Mouse (Mus musculus): ENCODE measurements around the gene Rgs16. TPM values are rescaled to one million over a fixed set of nuclear protein-coding genes. Genes with fewer than 3 reads are reported as not detected.
A peak's percentile ranks its signal among the peaks of the same experiment; 100 is the strongest.

The Rgs16 gene
- polyA plus RNA-seq, 1 experiment from 2014 or later: 3.7 TPM

DNA sequence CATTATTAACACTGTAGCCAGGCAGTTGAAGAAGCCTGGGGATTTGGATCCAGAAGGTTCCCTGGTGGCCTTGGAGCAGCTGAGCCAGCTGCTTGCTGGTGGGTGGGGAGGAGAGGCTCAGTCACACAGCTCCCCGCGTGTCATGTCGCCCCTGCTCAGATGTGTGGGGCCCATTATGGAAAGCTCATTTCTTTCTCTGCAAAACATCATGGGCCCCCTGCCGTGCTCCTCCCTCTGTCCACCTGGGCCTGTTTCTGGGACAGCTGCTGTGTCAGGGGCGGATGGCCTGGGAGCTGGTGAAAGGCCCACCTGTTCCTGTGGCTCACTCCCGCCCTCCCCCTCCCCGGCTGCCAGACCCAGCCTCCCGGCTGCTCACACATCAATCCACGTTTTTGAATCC is 7.0 kb upstream of the Rgs16 start:
- H3K4me3 ChIP-seq (ENCODE audit: low read depth, low read length): no peak overlapping the region
- WGBS (ENCODE audit: insufficient replicate concordance): 62% methylated on average over 9 of the region's 9 CpGs
- no peaks in the 10 kb centered on the region for H3K9me3 ChIP-seq (replicated peaks; ENCODE audit: control insufficient read depth, low read length)

DNA sequence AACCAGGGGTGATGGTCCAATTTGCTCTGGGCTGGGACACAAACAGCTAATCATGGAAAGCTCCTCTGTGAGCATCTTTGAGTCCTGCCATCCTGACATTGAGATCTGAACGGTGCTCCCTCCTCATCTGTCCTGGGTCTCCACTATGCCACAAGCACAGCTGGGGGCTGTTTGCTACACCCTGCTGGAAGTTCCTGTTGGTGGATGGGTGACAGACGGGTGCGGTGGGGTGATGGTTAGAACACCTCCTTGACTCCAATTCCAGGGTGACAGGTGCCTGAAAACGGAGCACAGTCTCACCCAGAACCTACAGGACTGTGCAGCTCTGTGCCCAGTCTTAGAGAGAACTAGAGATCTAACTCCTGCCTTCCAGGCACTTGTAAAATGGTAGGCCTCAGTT is 5.3 kb upstream of the Rgs16 start:
- Histone ChIP-seq H3K27ac (ENCODE audit: low read length) (no peak overlapping the region), H3K27me3 (ENCODE audit: control insufficient read depth, insufficient read depth, low read depth, low read length) (peaks cover 15% of the 10 kb centered on the region), H3K4me1 (ENCODE audit: control insufficient read depth, low read depth, low read length) (no peaks in the 10 kb centered on the region), H3K36me3 (ENCODE audit: control insufficient read depth, insufficient read depth) (no peaks in the 10 kb centered on the region), H3K4me2 (ENCODE audit: low read depth, low read length) (no peak overlapping the region), H3K9ac (ENCODE audit: low read depth, low read length) (no peak overlapping the region), H3K4me3 (ENCODE audit: low read depth, low read length) (no peak overlapping the region), H3K9me3 (replicated peaks; ENCODE audit: control insufficient read depth, low read length) (no peaks in the 10 kb centered on the region)
- no peak for ATAC-seq (ENCODE audit: low read depth)
- 57% methylated on average over 4 of the region's 4 CpGs for WGBS (ENCODE audit: insufficient replicate concordance)

More for the DNA sequence above, 7.0 kb upstream of the Rgs16 start:
- ATAC-seq (ENCODE audit: low read depth): no peak
- Histone ChIP-seq H3K27me3 (ENCODE audit: control insufficient read depth, insufficient read depth, low read depth, low read length) (no peaks in the 10 kb centered on the region), H3K27ac (ENCODE audit: low read length) (no peak overlapping the region), H3K36me3 (ENCODE audit: control insufficient read depth, insufficient read depth) (no peaks in the 10 kb centered on the region), H3K4me2 (ENCODE audit: low read depth, low read length) (no peak overlapping the region), H3K9ac (ENCODE audit: low read depth, low read length) (no peak overlapping the region), H3K4me1 (ENCODE audit: control insufficient read depth, low read depth, low read length) (no peaks in the 10 kb centered on the region)

DNA sequence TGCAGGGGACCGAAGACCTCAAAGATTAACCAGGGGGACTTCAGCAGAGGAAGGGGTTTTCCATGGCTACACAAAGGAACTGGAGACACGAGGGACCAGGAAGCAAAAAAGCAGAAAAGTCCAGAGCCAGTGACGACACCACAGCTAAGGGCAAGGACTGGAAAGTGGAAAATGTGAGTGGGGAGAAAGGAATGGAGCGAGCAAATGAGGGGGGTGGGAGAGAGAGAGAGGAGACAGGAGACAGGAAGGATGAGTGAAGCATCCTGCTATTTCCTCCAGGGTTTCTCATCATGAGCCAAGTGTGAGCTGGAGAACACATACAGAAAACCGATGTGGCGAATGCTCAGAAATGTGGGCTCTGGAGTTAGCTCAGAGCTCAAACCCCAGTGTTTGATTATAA is 4.1 kb upstream of the Rgs16 start:
- ATAC-seq (ENCODE audit: low read depth): no peak
- H3K9ac ChIP-seq (ENCODE audit: low read depth, low read length): no peak overlapping the region
- no peaks in the 10 kb centered on the region for H3K36me3 ChIP-seq (ENCODE audit: control insufficient read depth, insufficient read depth)
- H3K9me3 ChIP-seq (replicated peaks; ENCODE audit: control insufficient read depth, low read length): no peaks in the 10 kb centered on the region
- no peak overlapping the region for H3K4me3 ChIP-seq (ENCODE audit: low read depth, low read length)
- H3K4me1 ChIP-seq (ENCODE audit: control insufficient read depth, low read depth, low read length): no peaks in the 10 kb centered on the region
- H3K27me3 ChIP-seq (ENCODE audit: control insufficient read depth, insufficient read depth, low read depth, low read length): peaks cover 27% of the 10 kb centered on the region
- 46% methylated on average over 6 of the region's 6 CpGs for WGBS (ENCODE audit: insufficient replicate concordance)
- H3K4me2 ChIP-seq (ENCODE audit: low read depth, low read length): no peak overlapping the region
- no peak overlapping the region for H3K27ac ChIP-seq (ENCODE audit: low read length)

DNA sequence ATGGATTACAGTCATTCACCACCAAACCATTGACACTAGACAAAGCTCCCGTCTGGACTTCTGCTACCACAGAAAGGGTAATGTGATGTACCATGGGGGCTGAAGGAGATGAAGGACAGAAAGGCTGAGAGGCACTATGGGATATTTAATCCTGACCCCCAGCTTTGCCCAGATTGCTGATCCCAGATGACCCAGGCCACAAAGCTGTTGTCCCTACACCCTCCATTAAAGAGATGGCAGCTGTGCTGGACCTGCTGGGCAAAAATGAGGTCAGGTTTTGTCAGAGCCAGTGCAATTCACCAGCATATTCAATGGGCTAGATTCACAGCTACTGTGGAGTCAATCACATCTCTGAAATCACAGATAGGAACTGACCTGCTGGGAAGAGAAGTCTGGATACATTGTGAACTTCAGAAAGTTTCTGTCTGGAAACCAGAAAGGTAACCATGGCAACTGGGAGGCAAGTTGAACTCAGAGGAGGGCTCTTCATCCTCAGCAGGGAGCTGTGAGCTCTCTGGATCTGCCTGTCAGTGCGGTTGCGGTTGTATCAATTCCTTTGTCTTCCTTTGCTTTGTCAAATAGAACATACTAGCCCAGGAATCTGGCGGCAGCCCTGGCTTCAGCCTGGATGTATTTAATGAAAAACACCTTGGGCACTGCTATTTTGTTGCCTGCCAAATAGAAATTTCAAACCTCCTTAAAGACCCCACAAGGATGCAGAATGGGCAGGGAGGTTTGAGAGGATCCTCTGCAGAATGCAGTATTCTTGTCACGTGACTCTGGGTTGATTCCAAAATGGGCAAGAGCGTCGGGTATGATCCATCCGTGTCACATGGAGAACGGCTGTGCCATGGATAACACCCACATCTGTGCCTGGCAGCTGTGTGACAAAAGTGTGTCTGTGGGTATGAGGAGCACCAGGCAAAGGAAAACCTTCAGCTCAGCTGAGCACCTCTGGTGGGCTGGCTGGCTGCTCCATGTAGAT is 2.8 kb upstream of the Rgs16 start:
- ATAC-seq (ENCODE audit: low read depth): no peak
- no peak overlapping the region for H3K4me3 ChIP-seq (ENCODE audit: low read depth, low read length)
- no peak overlapping the region for H3K27ac ChIP-seq (ENCODE audit: low read length)
- H3K36me3 ChIP-seq (ENCODE audit: control insufficient read depth, insufficient read depth): no peaks in the 10 kb centered on the region
- no peak overlapping the region for H3K9ac ChIP-seq (ENCODE audit: low read depth, low read length)
- 50% methylated on average over 9 of the region's 9 CpGs for WGBS (ENCODE audit: insufficient replicate concordance)
- H3K9me3 ChIP-seq (replicated peaks; ENCODE audit: control insufficient read depth, low read length): no peaks in the 10 kb centered on the region
- H3K4me2 ChIP-seq (ENCODE audit: low read depth, low read length): no peak overlapping the region
- H3K27me3 ChIP-seq (ENCODE audit: control insufficient read depth, insufficient read depth, low read depth, low read length): peaks cover 36% of the 10 kb centered on the region
- no peaks in the 10 kb centered on the region for H3K4me1 ChIP-seq (ENCODE audit: control insufficient read depth, low read depth, low read length)

DNA sequence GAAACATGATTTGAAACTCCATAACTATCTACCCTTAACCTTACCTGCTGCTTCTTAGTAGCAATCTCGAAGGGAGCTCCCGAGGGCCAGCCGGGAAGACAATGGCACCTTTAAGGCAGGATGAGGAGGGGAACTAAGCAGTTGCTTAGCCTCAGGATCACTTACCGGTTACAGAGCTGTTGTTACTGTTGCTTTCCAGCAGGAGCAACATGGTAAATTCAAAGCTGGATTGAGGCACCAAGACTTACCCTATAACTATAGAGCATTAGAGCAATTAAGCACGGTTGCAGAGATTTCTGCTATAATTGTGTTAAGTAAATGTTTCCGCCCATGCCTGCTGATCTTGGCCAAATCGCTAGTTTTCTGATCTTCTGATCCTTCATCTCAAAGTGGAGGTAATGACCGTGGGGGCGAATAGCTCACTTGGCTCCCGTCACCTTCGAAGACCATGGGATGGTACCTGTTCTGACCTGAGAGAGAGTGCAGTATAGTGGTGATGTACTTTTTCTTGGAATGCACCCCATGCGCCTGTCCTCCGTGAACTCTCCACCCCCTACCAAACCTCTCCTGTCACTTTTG is 623 bp upstream of the Rgs16 start:
- H3K27ac ChIP-seq (ENCODE audit: low read length): no peak overlapping the region

DNA sequence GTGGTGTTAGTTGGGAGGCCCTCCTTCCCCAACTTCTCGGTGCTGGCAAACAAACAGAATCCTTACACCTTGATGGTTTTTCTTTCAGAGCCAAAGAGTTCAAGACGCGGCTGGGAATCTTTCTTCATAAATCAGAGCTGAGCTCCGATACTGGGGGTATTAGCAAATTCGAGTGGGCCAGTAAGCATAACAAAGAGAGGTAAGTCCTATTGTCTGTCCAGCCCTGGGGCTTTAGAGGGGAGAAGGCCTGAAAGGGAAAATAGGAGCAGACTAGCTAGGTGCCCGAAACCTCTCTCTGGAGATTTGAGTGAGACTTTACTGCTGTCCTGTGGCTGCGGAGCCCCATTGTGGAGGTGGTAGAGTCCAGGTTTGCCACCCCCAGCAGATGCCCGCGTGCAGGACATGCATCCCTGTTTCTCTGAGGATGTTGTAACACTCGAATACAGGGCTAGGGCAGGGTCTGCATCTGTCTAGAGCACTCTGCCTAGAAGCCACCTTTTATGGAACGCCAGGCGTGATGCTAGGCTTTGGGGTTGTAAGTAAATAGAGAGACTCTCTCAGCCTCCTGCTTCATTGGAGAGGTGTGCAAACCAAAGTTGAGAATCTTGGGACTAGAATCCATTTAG is 739 bp downstream of the Rgs16 start:
- Histone ChIP-seq H3K36me3 (ENCODE audit: control insufficient read depth, insufficient read depth) (no peaks in the 10 kb centered on the region), H3K4me2 (ENCODE audit: low read depth, low read length) (no peak overlapping the region), H3K27ac (ENCODE audit: low read length) (no peak overlapping the region), H3K9me3 (replicated peaks; ENCODE audit: control insufficient read depth, low read length) (no peaks in the 10 kb centered on the region), H3K4me3 (ENCODE audit: low read depth, low read length) (peak overlapping the region; percentile 43), H3K4me1 (ENCODE audit: control insufficient read depth, low read depth, low read length) (no peaks in the 10 kb centered on the region), H3K9ac (ENCODE audit: low read depth, low read length) (no peak overlapping the region; the same call in 1 of the 2 replicates), H3K27me3 (ENCODE audit: control insufficient read depth, insufficient read depth, low read depth, low read length) (peaks cover 36% of the 10 kb centered on the region)
- WGBS (ENCODE audit: insufficient replicate concordance): 37% methylated on average over 12 of the region's 12 CpGs
- ATAC-seq (ENCODE audit: low read depth): no peak

More for the DNA sequence above, 623 bp upstream of the Rgs16 start:
- peaks cover 36% of the 10 kb centered on the region for H3K27me3 ChIP-seq (ENCODE audit: control insufficient read depth, insufficient read depth, low read depth, low read length)
- no peaks in the 10 kb centered on the region for H3K36me3 ChIP-seq (ENCODE audit: control insufficient read depth, insufficient read depth)
- WGBS (ENCODE audit: insufficient replicate concordance): 16% methylated on average over 13 of the region's 13 CpGs
- peak overlapping the region; percentile 43; the same call in 1 of the 2 replicates for H3K4me3 ChIP-seq (ENCODE audit: low read depth, low read length)
- H3K9me3 ChIP-seq (replicated peaks; ENCODE audit: control insufficient read depth, low read length): no peaks in the 10 kb centered on the region
- H3K9ac ChIP-seq (ENCODE audit: low read depth, low read length): no peak overlapping the region
- H3K4me1 ChIP-seq (ENCODE audit: control insufficient read depth, low read depth, low read length): no peaks in the 10 kb centered on the region
- peak overlapping the region; percentile 50 for H3K4me2 ChIP-seq (ENCODE audit: low read depth, low read length)
- ATAC-seq (ENCODE audit: low read depth): no peak

DNA sequence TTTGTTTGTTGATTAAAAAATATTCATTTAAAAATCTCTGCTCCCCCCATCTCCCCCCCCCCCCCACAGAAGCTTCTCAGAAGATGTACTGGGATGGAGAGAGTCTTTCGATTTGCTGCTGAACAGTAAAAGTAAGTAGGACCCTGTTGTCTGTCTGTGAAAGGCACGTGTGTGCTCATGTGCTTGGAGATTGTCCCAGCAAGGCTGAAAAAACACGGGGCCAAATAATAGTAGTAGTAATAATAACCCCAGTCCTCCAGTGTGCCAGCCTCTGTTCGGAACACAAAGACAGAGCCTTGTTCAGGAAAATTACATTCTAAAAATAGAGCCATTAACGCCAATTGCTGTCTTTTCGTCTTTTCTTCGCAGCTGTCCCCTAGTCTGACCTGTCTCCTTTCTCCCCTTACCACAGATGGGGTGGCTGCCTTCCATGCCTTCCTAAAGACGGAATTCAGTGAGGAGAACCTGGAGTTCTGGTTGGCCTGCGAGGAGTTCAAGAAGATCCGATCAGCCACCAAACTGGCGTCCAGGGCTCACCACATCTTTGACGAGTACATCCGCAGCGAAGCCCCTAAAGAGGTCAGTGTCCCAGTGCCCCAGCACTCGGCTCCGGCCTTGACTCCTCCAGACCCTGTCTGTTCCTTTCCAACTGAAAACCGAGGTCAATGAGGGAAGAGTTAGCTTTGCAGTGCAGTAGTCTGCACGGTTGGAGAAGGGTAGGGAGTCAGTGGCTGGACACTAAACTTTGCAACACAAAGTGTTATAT is 1.6 kb downstream of the Rgs16 start:
- 59% methylated on average over 18 of the region's 18 CpGs for WGBS (ENCODE audit: insufficient replicate concordance)
- no peak for ATAC-seq (ENCODE audit: low read depth)
- Histone ChIP-seq H3K27ac (ENCODE audit: low read length) (no peak overlapping the region), H3K9me3 (replicated peaks; ENCODE audit: control insufficient read depth, low read length) (no peaks in the 10 kb centered on the region), H3K4me3 (ENCODE audit: low read depth, low read length) (no peak overlapping the region), H3K36me3 (ENCODE audit: control insufficient read depth, insufficient read depth) (no peaks in the 10 kb centered on the region), H3K4me1 (ENCODE audit: control insufficient read depth, low read depth, low read length) (no peaks in the 10 kb centered on the region; the same call in 1 of the 2 replicates), H3K9ac (ENCODE audit: low read depth, low read length) (no peak overlapping the region), H3K27me3 (ENCODE audit: control insufficient read depth, insufficient read depth, low read depth, low read length) (peaks cover 36% of the 10 kb centered on the region), H3K4me2 (ENCODE audit: low read depth, low read length) (no peak overlapping the region)

DNA sequence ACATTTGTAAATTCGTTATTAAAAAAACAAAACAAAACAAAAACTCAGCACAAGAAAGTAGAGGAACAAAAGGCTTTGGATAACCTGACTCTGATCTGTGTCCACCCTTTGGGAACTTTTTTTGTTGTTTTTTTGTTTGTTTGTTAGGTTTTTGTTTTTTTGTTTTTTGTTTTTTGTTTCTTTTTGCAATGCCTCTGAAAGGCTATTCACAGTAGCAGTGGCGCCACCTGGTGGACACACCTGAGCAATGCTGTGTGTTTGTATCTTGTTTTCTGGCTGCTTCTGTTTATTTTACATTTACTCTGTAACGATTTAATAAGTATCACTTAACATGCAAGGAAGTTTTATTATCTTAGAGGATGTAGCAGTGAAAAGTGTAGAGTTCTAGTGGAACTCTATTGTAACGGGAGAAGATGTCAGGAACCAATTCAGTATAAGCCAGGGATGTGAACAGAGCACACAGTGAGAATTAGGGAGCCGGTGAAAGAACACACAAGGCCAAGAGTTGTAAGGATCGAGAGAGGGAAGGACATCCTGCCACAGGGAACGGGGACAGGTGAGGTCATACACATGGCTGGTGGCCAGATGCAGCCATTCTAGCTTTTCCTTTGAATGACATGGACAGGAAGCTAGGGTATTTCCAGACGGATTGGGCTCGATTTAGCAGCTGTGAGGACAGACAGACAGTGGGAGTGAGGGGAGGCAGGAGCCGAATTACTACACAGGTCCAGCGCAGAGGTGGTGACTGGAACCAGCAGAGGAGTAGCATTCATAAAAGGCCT is 2.4 kb downstream of the Rgs16 start:
- Histone ChIP-seq H3K9ac (ENCODE audit: low read depth, low read length) (no peak overlapping the region), H3K27me3 (ENCODE audit: control insufficient read depth, insufficient read depth, low read depth, low read length) (peaks cover 36% of the 10 kb centered on the region), H3K4me2 (ENCODE audit: low read depth, low read length) (no peak overlapping the region), H3K36me3 (ENCODE audit: control insufficient read depth, insufficient read depth) (no peaks in the 10 kb centered on the region), H3K4me3 (ENCODE audit: low read depth, low read length) (no peak overlapping the region), H3K27ac (ENCODE audit: low read length) (no peak overlapping the region), H3K9me3 (replicated peaks; ENCODE audit: control insufficient read depth, low read length) (no peaks in the 10 kb centered on the region), H3K4me1 (ENCODE audit: control insufficient read depth, low read depth, low read length) (peaks cover 2% of the 10 kb centered on the region)
- ATAC-seq (ENCODE audit: low read depth): no peak
- 40% methylated on average over 11 of the region's 11 CpGs for WGBS (ENCODE audit: insufficient replicate concordance)
